Mouse (Mus musculus) limb, embryonic 12.5 days (tissue): ENCODE results near the gene Otol1. TPM values are rescaled to one million over a fixed set of nuclear protein-coding genes. Genes with fewer than 3 reads are reported as not detected.
A peak's percentile ranks its signal among the peaks of the same experiment; 100 is the strongest.

Source experiments
- ATAC-seq: fragments of 200-750 bp; cut with Nextera tagmentation; 2 replicates; pipeline ENCODE4 v1.8.0; 2017; ENCODE audit warnings: low read depth, moderate TSS enrichment; ENCODE audit not compliant: insufficient number of reproducible peaks, insufficient read depth, low FRiP score, low TSS enrichment
- H3K27ac ChIP-seq: fragments of 300-500 bp; sonication (generic); 2 replicates; pipeline ENCODE4 v1.5.1; 2016; ENCODE audit warnings: mild to moderate bottlenecking, moderate library complexity
- H3K27me3 ChIP-seq: fragments of 300-500 bp; sonication (generic); 2 replicates; pipeline ENCODE4 v1.6.1; 2016; ENCODE audit warnings: mild to moderate bottlenecking, moderate library complexity
- H3K36me3 ChIP-seq: fragments of 300-500 bp; sonication (generic); 2 replicates; pipeline ENCODE4 v1.6.1; 2016; ENCODE audit warnings: mild to moderate bottlenecking, moderate library complexity
- H3K4me1 ChIP-seq: fragments of 300-500 bp; sonication (generic); replicated peaks from 2 replicates; pipeline ENCODE4 v1.6.1; 2016
- H3K4me2 ChIP-seq: fragments of 300-500 bp; sonication (generic); 2 replicates; pipeline ENCODE4 v1.6.1; 2016; ENCODE audit warnings: mild to moderate bottlenecking, moderate library complexity
- H3K4me3 ChIP-seq: fragments of 300-500 bp; sonication (generic); replicated peaks from 2 replicates; pipeline ENCODE4 v1.5.1; 2016; ENCODE audit warnings: mild to moderate bottlenecking
- H3K9ac ChIP-seq: fragments of 300-500 bp; sonication (generic); replicated peaks from 2 replicates; pipeline ENCODE4 v1.6.1; 2016; ENCODE audit warnings: mild to moderate bottlenecking, moderate library complexity
- H3K9me3 ChIP-seq: fragments of 300-500 bp; sonication (generic); 2 replicates; pipeline ENCODE4 v1.6.1; 2016; ENCODE audit warnings: mild to moderate bottlenecking, moderate library complexity
- WGBS: fragments of 180-500 bp; shearing (Covaris S2); methylation state at CpG from one replicate; pipeline ENCODE4 v1.1.7; 2016; 5-methylcytosine and 5-hydroxymethylcytosine counted together
- polyA plus RNA-seq: library from polyadenylated mRNA; unstranded; fragments of >200 nt; fragmentation: Nextera tagmentation; extraction: Ambion mirVana; gene quantifications from 2 replicates; pipeline ENCODE4 v1.2.1, GENCODE M21; 2016

Otol1 gene
- polyA plus RNA-seq: not detected in 2 replicates

DNA sequence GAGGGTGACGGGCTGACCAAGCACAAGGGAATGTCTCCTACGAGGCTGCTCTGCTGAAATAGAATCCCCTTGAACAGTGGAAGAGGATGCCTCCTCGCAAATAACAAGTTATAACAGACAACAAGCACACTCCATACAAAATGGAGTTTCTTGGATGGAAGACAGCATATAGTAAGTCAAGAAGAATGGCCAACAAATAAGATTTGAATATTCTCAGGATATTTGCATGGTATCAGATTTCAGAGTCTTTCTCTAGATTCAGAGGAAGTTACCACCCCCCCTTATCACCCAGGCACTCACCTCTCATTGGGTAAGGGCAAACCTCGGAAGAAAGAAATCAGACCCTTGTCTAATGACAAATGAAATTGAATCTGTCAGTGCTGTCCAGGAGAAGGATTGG, at the start of gene Otol1:
Gene Otol1 (plus strand): TSS at position 301 of the 400 bp plus-strand sequence.
- Histone ChIP-seq H3K4me2 (no peak within 1 kb of the TSS), H3K9ac (no peak within 1 kb of the TSS), H3K36me3 (no peaks in the 10 kb centered on the region), H3K9me3 (no peaks in the 10 kb centered on the region), H3K27me3 (no peaks in the 10 kb centered on the region), H3K4me1 (peaks cover 8% of the 10 kb centered on the region), H3K4me3 (no peak within 1 kb of the TSS), H3K27ac (no peak within 1 kb of the TSS)
- ATAC-seq: no peak
- 77% methylated on average over 4 of the region's 4 CpGs for WGBS

DNA sequence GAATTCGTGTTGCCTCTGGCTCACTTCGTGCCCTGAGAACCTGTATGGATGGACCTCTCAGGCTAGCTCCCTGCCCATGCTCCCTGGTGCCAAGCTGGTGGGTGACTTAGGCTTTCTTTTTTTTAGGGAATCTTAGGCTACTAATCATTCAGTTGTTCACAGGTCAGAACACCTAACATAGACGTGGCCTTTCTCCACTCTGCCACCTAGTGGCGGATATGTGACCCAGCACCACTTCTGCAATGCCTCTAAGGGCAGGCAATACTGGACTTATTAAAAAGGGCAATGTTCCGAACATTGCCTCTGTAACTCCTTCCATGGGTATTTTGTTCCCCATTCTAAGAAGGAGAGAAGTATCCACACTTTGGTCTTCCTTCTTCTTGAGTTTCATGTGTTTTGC, 45.2 kb upstream of the Otol1 start:
- H3K4me2 ChIP-seq: no peak overlapping the region
- H3K9ac ChIP-seq: no peak overlapping the region
- H3K4me1 ChIP-seq: no peaks in the 10 kb centered on the region
- ATAC-seq: no peak
- no peak overlapping the region for H3K27ac ChIP-seq
- no peaks in the 10 kb centered on the region for H3K9me3 ChIP-seq
- WGBS: 54% methylated on average over 5 of the region's 5 CpGs
- no peaks in the 10 kb centered on the region for H3K27me3 ChIP-seq
- no peak overlapping the region for H3K4me3 ChIP-seq
- no peaks in the 10 kb centered on the region for H3K36me3 ChIP-seq

DNA sequence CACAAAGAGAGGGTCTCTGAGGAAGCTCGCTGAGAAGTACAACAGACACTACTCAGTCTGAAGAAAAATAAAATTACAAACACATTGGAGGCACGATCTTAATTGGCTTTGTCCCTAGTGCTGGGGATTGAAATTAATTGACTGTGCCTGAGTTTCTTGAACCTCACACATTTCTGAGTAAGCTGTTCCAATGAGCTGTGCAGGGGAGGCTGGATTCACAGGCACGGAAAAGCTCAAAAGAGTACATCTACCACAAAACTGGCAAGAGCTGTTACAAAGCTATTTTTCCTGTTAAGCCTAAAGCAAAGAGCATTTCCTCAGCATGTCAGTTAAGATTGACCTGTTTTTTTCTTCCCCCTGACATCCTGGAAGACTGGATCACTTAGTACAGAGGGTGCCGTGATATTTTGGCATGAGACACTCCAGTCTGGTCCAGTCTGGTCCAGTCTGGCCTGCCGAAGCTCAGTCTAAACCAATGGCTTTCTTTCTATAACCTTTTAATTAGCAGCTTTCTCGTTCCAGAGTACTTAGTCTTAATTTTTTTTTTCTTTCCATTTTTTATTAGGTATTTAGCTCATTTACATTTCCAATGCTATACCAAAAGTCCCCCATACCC, 35.8 kb upstream of the Otol1 start:
- Histone ChIP-seq H3K36me3 (no peaks in the 10 kb centered on the region), H3K27me3 (no peaks in the 10 kb centered on the region), H3K27ac (no peak overlapping the region), H3K9me3 (no peaks in the 10 kb centered on the region), H3K4me3 (no peak overlapping the region), H3K9ac (no peak overlapping the region), H3K4me1 (no peaks in the 10 kb centered on the region), H3K4me2 (no peak overlapping the region)
- ATAC-seq: no peak
- WGBS: 42% methylated on average over 6 of the region's 6 CpGs

DNA sequence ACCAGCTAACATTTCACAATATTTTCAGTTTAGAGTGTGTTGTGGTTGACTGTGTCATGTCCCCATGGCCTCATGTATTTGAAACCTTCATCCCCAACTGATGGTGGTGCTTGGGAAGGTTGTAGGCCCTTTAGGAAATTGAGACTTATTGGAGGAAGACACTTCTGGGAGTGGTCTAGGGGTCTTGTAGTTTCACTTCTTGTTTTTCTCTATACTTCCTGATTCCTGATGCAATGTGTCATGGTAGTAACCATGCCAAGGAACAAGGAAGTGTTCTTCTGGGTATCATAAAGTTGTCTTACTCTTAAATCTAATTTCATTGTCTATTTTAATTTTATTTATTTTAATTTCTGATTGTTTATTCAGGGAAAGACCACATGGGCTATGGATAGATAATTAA, 29.3 kb upstream of the Otol1 start:
- Histone ChIP-seq H3K9me3 (no peaks in the 10 kb centered on the region), H3K4me3 (no peak overlapping the region), H3K27me3 (no peaks in the 10 kb centered on the region), H3K9ac (no peak overlapping the region), H3K27ac (no peak overlapping the region), H3K36me3 (no peaks in the 10 kb centered on the region), H3K4me1 (no peaks in the 10 kb centered on the region), H3K4me2 (no peak overlapping the region)
- ATAC-seq: no peak

DNA sequence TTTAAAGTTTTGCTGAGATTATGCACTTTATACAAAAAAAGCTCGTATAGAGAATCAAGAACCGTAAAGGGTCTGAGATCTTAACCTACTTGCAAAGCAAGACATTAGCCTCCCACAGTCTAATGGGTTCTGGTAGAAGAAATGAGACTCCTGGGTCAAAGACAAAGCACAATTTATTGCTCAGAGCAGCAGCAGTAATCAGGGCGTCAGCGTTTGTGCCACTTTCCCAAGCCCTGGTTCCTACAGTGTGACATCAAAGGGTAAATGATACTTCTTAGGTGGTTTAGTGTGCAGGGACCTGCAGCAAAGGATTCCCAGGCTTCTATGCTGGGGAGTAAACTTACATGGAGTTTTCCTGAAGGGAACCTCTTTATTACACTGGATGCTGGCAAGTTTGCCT, 13.6 kb upstream of the Otol1 start:
- Histone ChIP-seq H3K4me2 (no peak overlapping the region), H3K27ac (no peak overlapping the region), H3K9me3 (no peaks in the 10 kb centered on the region), H3K4me3 (no peak overlapping the region), H3K36me3 (no peaks in the 10 kb centered on the region), H3K27me3 (no peaks in the 10 kb centered on the region), H3K4me1 (no peaks in the 10 kb centered on the region), H3K9ac (no peak overlapping the region)
- no peak for ATAC-seq
- WGBS: 31% methylated on average over 4 of the region's 4 CpGs

DNA sequence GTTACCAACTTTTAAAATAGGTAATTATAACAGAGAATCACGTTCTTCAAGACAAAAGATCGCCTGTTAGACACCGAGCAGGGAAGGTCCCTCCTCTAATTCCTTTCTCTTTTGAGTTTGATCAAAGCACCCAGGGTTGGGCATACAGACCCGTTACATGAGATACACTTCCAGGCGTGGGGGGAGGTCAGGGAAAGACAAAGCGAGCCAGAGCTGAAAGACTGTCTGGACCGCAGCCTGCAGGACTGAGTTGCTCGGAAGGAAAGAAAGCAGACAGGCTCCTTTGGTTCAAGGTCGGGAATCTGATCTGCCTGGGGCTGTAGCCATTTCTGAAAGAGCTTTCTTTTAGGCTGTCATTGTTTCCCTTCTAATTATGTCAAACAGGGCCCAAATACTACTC, 5.9 kb upstream of the Otol1 start:
- ATAC-seq: no peak
- Histone ChIP-seq H3K4me2 (no peak overlapping the region), H3K27me3 (no peaks in the 10 kb centered on the region), H3K36me3 (no peaks in the 10 kb centered on the region), H3K9me3 (no peaks in the 10 kb centered on the region), H3K27ac (no peak overlapping the region), H3K4me1 (peaks cover 8% of the 10 kb centered on the region), H3K9ac (no peak overlapping the region), H3K4me3 (no peak overlapping the region)
- WGBS: 51% methylated on average over 9 of the region's 9 CpGs

DNA sequence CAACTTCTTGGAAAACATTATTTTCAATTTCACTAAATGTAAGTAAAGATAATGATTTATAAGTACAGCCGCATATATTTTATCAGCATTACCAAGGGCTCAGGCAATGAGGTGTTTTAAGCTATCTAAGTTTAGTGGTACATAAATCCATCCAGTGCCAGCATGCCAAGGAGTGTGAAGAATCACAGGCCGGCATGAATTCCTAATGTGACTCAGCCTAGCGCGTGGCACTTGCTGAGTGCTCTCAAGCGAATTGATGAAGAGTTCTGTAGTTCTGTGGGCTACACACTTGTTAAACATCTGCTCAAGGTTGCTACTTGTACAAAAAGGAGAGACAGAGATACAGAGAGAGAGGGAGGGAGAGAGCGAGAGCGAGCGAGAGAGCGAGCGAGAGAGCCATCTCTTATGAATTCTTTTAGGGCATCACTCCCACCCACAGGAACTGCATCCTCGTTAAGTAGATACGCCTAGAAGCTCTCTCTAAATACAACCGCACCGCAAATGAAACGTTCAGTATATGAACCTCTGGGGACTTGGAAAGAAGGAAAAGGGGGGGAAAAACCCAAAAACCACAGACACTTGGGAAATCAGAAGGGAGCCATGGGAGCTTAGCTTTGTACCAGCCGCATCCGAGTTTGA, 4.2 kb upstream of the Otol1 start:
- WGBS: 73% methylated on average over 17 of the region's 17 CpGs
- ATAC-seq: no peak
- Histone ChIP-seq H3K27me3 (no peaks in the 10 kb centered on the region), H3K36me3 (no peaks in the 10 kb centered on the region), H3K4me2 (peak overlapping the region; percentile 19; the same call in 1 of the 2 replicates), H3K4me3 (no peak overlapping the region), H3K27ac (no peak overlapping the region), H3K9ac (no peak overlapping the region), H3K9me3 (no peaks in the 10 kb centered on the region), H3K4me1 (peaks cover 8% of the 10 kb centered on the region)

DNA sequence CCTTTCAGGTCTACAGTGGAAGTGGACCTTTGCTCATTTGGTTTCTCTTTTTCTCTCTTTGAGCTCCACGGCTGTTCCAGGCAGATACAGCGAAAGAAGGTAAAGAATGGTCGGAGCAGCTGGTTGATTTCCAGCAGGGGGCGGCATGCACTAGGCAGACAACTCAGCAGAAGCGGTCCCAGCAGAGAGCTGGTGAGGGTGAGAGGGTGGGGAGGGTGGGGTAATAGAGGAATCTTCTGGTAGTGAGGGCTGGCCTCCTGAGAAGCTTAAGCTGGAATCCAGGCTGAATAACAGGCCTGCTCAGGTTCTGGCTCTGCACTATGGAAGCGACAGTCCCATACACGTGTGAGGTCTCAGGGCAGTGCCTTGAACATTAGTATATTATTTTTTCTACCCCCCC, 3.5 kb upstream of the Otol1 start:
- ATAC-seq: peak; percentile 75
- Histone ChIP-seq H3K9ac (no peak overlapping the region), H3K27ac (no peak overlapping the region), H3K4me3 (no peak overlapping the region), H3K9me3 (no peaks in the 10 kb centered on the region), H3K4me2 (peak overlapping the region; percentile 19; the same call in 1 of the 2 replicates), H3K4me1 (peaks cover 8% of the 10 kb centered on the region), H3K36me3 (no peaks in the 10 kb centered on the region), H3K27me3 (no peaks in the 10 kb centered on the region)
- 27% methylated on average over 7 of the region's 7 CpGs for WGBS

DNA sequence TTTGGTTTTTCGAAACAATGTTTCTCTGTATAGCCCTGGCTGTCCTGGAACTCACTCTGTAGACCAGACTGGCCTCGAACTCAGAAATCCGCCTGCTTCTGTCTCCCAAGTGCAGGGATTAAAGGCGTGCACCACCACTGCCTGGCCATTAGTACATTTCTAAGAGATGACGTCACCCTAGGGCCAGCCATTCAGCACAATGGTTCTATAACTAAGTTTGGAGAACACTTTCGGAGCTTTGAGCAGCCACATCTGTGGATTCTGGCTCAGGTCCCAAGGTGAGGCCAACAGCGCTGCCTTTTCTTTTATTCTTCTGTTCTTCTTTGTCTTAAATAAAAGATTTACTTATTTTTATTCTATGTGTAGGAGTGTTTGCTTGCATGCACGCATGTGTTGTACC, 3.0 kb upstream of the Otol1 start:
- peaks cover 8% of the 10 kb centered on the region for H3K4me1 ChIP-seq
- H3K4me2 ChIP-seq: no peak overlapping the region
- no peak overlapping the region for H3K4me3 ChIP-seq
- H3K27ac ChIP-seq: no peak overlapping the region
- H3K9me3 ChIP-seq: no peaks in the 10 kb centered on the region
- WGBS: 78% methylated on average over 8 of the region's 8 CpGs
- no peaks in the 10 kb centered on the region for H3K36me3 ChIP-seq
- no peak overlapping the region for H3K9ac ChIP-seq
- H3K27me3 ChIP-seq: no peaks in the 10 kb centered on the region
- peak; percentile 59; the same call in 1 of the 2 replicates for ATAC-seq

DNA sequence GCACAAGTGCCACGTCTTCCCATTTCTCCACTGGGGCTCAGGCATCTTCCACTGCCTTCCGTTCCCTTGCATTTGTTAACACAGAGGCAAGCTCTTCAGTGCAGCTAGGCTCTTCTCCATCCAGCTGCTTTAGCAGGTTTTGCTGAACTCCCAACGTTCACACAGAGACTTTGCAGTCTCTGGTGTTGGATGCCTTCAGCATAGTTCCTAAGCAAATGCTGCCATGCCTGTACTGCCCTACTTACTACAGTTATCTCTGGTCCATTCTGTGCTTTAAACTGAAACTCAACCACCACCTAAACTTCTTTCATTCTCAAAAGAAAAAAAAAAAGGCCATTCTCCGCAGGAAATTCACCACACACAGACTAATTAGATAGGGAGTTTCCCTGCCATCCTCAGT, 5.2 kb downstream of the Otol1 start:
- Histone ChIP-seq H3K9ac (no peak overlapping the region), H3K4me3 (no peak overlapping the region), H3K36me3 (no peaks in the 10 kb centered on the region), H3K27ac (no peak overlapping the region), H3K4me2 (no peak overlapping the region), H3K9me3 (no peaks in the 10 kb centered on the region), H3K4me1 (no peaks in the 10 kb centered on the region), H3K27me3 (no peaks in the 10 kb centered on the region)
- WGBS: 84% methylated on average over 4 of the region's 4 CpGs
- ATAC-seq: no peak

DNA sequence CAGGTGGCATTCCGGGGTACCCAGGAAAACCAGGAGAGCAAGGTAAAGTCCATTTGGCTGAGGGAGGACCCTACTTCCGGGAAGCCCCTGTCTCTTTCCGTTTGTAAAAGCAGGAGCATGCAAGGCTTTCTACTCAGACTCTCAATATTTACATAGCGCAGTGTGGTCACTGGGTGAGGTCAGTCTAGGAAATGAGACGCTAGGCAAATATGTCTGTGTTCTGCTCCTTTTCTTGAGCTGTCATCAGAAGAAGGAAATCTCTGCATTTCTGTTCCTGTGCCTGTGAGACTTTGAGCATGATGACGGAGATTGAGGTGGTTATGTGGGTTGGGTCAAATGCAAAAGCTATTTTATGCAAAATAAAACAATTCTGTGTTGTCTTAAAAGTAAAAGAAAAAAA, 19.2 kb downstream of the Otol1 start:
- no peak for ATAC-seq
- Histone ChIP-seq H3K27me3 (no peaks in the 10 kb centered on the region), H3K4me1 (no peaks in the 10 kb centered on the region), H3K4me3 (no peak overlapping the region), H3K9ac (no peak overlapping the region), H3K27ac (no peak overlapping the region), H3K36me3 (no peaks in the 10 kb centered on the region), H3K9me3 (no peaks in the 10 kb centered on the region), H3K4me2 (no peak overlapping the region)
- 82% methylated on average over 6 of the region's 6 CpGs for WGBS

DNA sequence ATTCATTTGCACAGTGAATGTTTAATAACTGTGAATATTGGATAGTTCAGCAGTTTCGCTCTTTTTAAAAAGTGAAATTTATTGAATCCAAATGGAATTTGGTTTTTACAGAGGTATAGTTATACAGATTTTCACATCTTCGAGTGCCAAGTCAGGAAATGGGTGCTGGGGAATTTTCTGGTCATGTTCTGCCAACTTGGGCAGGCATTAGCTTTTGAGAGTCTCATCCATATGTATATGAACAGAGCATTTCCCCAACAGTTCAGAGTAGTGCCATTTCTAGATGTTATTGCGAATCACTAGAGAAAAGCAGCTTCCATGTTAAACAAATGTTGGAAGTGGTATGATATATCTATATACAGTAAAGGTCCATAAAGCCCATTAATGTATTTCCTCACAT, 21.8 kb downstream of the Otol1 start:
- Histone ChIP-seq H3K4me2 (no peak overlapping the region), H3K36me3 (no peaks in the 10 kb centered on the region), H3K27me3 (no peaks in the 10 kb centered on the region), H3K9ac (no peak overlapping the region), H3K4me1 (no peaks in the 10 kb centered on the region), H3K9me3 (no peaks in the 10 kb centered on the region), H3K27ac (no peak overlapping the region), H3K4me3 (no peak overlapping the region)
- no peak for ATAC-seq
- 91% methylated on average over 3 of the region's 3 CpGs for WGBS
